Mouse (Mus musculus): ENCODE data around the gene Idnk. TPM values are rescaled to one million over a fixed set of nuclear protein-coding genes. Genes with fewer than 3 reads are reported as not detected.

The Idnk gene
- polyA plus RNA-seq, 1 experiment from 2014 or later = 38.9 TPM

GRCm38 (mm10) chr13:58181607-58182551, 24.4 kb downstream of the Idnk start:
- 63% methylated on average over 14 of the region's 14 CpGs for WGBS
- H3K9ac ChIP-seq = no peak overlapping the region
- no peaks in the 10 kb centered on the region for H3K27me3 ChIP-seq
- H3K9me3 ChIP-seq = no peaks in the 10 kb centered on the region
- H3K27ac ChIP-seq = no peak overlapping the region
- no peak overlapping the region for H3K4me3 ChIP-seq
- H3K4me2 ChIP-seq (replicated peaks) = no peak overlapping the region
- no peaks in the 10 kb centered on the region for H3K4me1 ChIP-seq
- ATAC-seq (ENCODE audit: low FRiP score, low read depth) = no peak
- peaks cover 74% of the 10 kb centered on the region for H3K36me3 ChIP-seq

DNA sequence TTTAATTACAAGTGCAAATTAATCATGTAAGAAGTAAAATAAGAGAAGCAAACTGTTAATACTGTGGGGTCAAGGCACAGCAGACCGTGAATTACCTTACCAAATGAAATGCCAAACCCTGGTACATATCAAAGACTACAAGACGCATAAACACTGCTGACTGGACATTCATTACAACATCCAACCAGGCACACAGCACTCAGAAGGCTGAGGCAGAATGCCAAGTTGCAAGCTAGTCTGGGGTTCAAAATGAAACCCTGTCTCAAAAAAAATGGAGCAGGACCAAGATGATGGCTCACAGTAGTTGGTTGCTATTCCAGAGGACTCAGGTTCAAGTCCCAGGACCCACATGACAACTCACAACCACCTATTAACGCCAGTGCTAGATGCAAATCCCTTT, 26.7 kb downstream of the Idnk start:
- peaks cover 70% of the 10 kb centered on the region for H3K36me3 ChIP-seq
- H3K4me2 ChIP-seq (replicated peaks) = no peak overlapping the region
- no peak for ATAC-seq (ENCODE audit: low FRiP score, low read depth)
- H3K9me3 ChIP-seq = no peaks in the 10 kb centered on the region
- no peaks in the 10 kb centered on the region for H3K4me1 ChIP-seq
- no peaks in the 10 kb centered on the region for H3K27me3 ChIP-seq
- H3K9ac ChIP-seq = no peak overlapping the region
- 86% methylated on average over 3 of the region's 3 CpGs for WGBS
- no peak overlapping the region for H3K4me3 ChIP-seq
- no peak overlapping the region for H3K27ac ChIP-seq

- Histone ChIP-seq H3K4me2 (replicated peaks) (no peak overlapping the region), H3K36me3 (peaks cover 68% of the 10 kb centered on the region), H3K4me3 (no peak overlapping the region), H3K4me1 (no peaks in the 10 kb centered on the region), H3K27me3 (no peaks in the 10 kb centered on the region), H3K27ac (no peak overlapping the region), H3K9ac (no peak overlapping the region), H3K9me3 (no peaks in the 10 kb centered on the region)
- no peak for ATAC-seq (ENCODE audit: low FRiP score, low read depth)
- 70% methylated on average over 8 of the region's 8 CpGs for WGBS
These were observed 28.8 kb downstream of the Idnk start for GRCm38 (mm10) chr13:58186281-58186680.

DNA sequence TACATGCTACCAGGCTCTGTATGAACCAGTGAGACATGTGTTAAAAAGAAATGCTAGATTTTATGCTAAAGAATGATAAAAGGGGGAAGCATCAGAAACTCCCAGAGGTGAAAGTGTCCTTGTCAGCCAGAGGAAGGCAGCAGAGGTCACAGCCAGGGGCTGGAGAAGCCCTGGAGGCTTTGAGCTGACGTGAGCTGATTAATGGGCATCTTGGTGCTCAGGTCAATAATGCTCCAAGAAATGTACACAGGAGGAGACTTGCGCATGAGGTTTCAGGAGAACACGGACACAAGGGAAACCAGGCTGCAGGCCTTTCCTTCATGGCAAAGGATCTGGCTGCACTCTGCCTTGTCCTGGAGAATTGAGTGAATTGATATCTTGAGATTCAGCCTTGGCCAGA, 30.3 kb downstream of the Idnk start:
- Histone ChIP-seq H3K4me1 (no peaks in the 10 kb centered on the region), H3K27ac (no peak overlapping the region), H3K4me3 (no peak overlapping the region), H3K9ac (no peak overlapping the region), H3K9me3 (no peaks in the 10 kb centered on the region), H3K36me3 (peaks cover 73% of the 10 kb centered on the region), H3K27me3 (no peaks in the 10 kb centered on the region), H3K4me2 (replicated peaks) (no peak overlapping the region)
- ATAC-seq (ENCODE audit: low FRiP score, low read depth) = no peak
- WGBS = 92% methylated on average over 3 of the region's 3 CpGs

DNA sequence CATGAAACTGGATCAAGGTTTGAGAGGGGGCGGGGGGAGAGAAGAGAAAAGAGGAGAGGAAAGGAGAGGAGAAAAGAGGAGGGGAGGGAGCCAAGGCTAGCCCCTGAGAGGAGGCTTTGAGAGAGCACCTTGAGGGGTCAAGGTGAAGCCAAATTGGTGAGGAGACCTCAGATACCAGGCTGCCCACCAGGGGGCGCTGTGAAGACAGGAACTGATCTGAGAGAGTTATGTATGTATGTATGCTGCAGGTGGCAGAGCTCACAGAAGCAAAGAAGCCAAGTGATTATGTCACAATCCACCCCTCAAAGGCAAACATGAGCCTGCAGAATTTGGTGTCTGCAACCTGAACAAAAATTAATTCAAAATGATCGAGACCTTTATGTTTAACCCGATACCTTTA, 31.0 kb downstream of the Idnk start:
- Histone ChIP-seq H3K27me3 (no peaks in the 10 kb centered on the region), H3K4me3 (no peak overlapping the region), H3K27ac (no peak overlapping the region), H3K4me2 (replicated peaks) (no peak overlapping the region), H3K4me1 (no peaks in the 10 kb centered on the region), H3K36me3 (peaks cover 72% of the 10 kb centered on the region), H3K9me3 (no peaks in the 10 kb centered on the region), H3K9ac (no peak overlapping the region)
- WGBS = 63% methylated on average over 4 of the region's 4 CpGs
- ATAC-seq (ENCODE audit: low FRiP score, low read depth) = no peak

GRCm38 (mm10) chr13:58189473-58189872, 32.0 kb downstream of the Idnk start:
- 73% methylated on average over 5 of the region's 5 CpGs for WGBS
- ATAC-seq (ENCODE audit: low FRiP score, low read depth) = no peak
- Histone ChIP-seq H3K27ac (no peak overlapping the region), H3K9me3 (no peaks in the 10 kb centered on the region), H3K4me2 (replicated peaks) (no peak overlapping the region), H3K4me1 (no peaks in the 10 kb centered on the region), H3K36me3 (peaks cover 70% of the 10 kb centered on the region), H3K9ac (no peak overlapping the region), H3K4me3 (no peak overlapping the region), H3K27me3 (no peaks in the 10 kb centered on the region)

- no peaks in the 10 kb centered on the region for H3K4me1 ChIP-seq
- H3K4me2 ChIP-seq (replicated peaks) = no peak overlapping the region
- H3K9ac ChIP-seq = no peak overlapping the region
- no peak overlapping the region for H3K4me3 ChIP-seq
- H3K27ac ChIP-seq = no peak overlapping the region
- WGBS = 97% methylated on average over 14 of the region's 14 CpGs
- no peaks in the 10 kb centered on the region for H3K27me3 ChIP-seq
- ATAC-seq (ENCODE audit: low FRiP score, low read depth) = no peak
- H3K9me3 ChIP-seq = no peaks in the 10 kb centered on the region
- H3K36me3 ChIP-seq = peaks cover 71% of the 10 kb centered on the region
These were observed 34.1 kb downstream of the Idnk start for GRCm38 (mm10) chr13:58191516-58191915.

GRCm38 (mm10) chr13:58192146-58192545, 34.7 kb downstream of the Idnk start:
- Histone ChIP-seq H3K27me3 (no peaks in the 10 kb centered on the region), H3K4me1 (no peaks in the 10 kb centered on the region), H3K27ac (no peak overlapping the region), H3K9me3 (no peaks in the 10 kb centered on the region), H3K36me3 (peaks cover 73% of the 10 kb centered on the region), H3K9ac (no peak overlapping the region), H3K4me2 (replicated peaks) (no peak overlapping the region), H3K4me3 (no peak overlapping the region)
- 89% methylated on average over 6 of the region's 6 CpGs for WGBS
- ATAC-seq (ENCODE audit: low FRiP score, low read depth) = no peak

- WGBS = 94% methylated on average over 3 of the region's 3 CpGs
- Histone ChIP-seq H3K4me2 (replicated peaks) (no peak overlapping the region), H3K27ac (no peak overlapping the region), H3K4me1 (no peaks in the 10 kb centered on the region), H3K27me3 (no peaks in the 10 kb centered on the region), H3K9ac (no peak overlapping the region), H3K36me3 (peaks cover 76% of the 10 kb centered on the region), H3K9me3 (no peaks in the 10 kb centered on the region), H3K4me3 (no peak overlapping the region)
- no peak for ATAC-seq (ENCODE audit: low FRiP score, low read depth)
These were observed 35.8 kb downstream of the Idnk start for GRCm38 (mm10) chr13:58193221-58193620.

- no peak overlapping the region for H3K27ac ChIP-seq
- H3K4me3 ChIP-seq = no peak overlapping the region
- ATAC-seq (ENCODE audit: low FRiP score, low read depth) = no peak
- no peaks in the 10 kb centered on the region for H3K27me3 ChIP-seq
- WGBS = 84% methylated on average over 3 of the region's 3 CpGs
- H3K36me3 ChIP-seq = peaks cover 67% of the 10 kb centered on the region
- no peaks in the 10 kb centered on the region for H3K4me1 ChIP-seq
- H3K9ac ChIP-seq = no peak overlapping the region
- no peaks in the 10 kb centered on the region for H3K9me3 ChIP-seq
- H3K4me2 ChIP-seq (replicated peaks) = no peak overlapping the region
These were observed 37.5 kb downstream of the Idnk start for GRCm38 (mm10) chr13:58194908-58195307.

DNA sequence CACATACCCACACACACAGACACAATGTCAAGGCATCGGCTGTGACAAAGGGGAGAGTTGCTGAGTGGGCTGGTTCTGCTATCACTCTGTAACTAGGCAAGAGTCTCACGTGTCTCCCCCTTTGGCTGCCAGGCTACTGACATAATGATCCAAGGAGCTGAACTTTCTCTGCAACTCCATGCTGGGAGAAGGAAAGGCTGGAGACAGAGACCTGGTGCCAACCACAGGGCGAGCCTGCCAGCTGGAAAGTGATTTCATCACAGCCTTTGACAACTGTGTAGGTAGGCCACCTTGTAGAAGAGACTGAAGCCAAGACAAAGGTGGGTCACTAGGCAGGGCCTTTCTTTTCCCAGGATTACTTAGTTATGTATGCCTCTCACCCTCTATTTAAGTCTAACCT, 39.8 kb downstream of the Idnk start:
- no peak overlapping the region for H3K4me2 ChIP-seq (replicated peaks)
- no peaks in the 10 kb centered on the region for H3K4me1 ChIP-seq
- H3K27me3 ChIP-seq = no peaks in the 10 kb centered on the region
- no peak overlapping the region for H3K27ac ChIP-seq
- no peak overlapping the region for H3K4me3 ChIP-seq
- H3K9ac ChIP-seq = no peak overlapping the region
- ATAC-seq (ENCODE audit: low FRiP score, low read depth) = no peak
- 81% methylated on average over 3 of the region's 3 CpGs for WGBS
- no peaks in the 10 kb centered on the region for H3K9me3 ChIP-seq
- H3K36me3 ChIP-seq = peaks cover 46% of the 10 kb centered on the region

- Histone ChIP-seq H3K4me2 (replicated peaks) (no peak overlapping the region), H3K4me1 (no peaks in the 10 kb centered on the region), H3K9me3 (no peaks in the 10 kb centered on the region), H3K36me3 (peaks cover 40% of the 10 kb centered on the region), H3K9ac (no peak overlapping the region), H3K4me3 (no peak overlapping the region), H3K27ac (no peak overlapping the region), H3K27me3 (no peaks in the 10 kb centered on the region)
- no peak for ATAC-seq (ENCODE audit: low FRiP score, low read depth)
- 91% methylated on average over 7 of the region's 7 CpGs for WGBS
These were observed 40.7 kb downstream of the Idnk start for GRCm38 (mm10) chr13:58197981-58198640.
